Mouse (Mus musculus): Measurements from ENCODE around the gene Pcsk5. TPM values are rescaled to one million over a fixed set of nuclear protein-coding genes. Genes with fewer than 3 reads are reported as not detected.

Gene Pcsk5
- polyA plus RNA-seq, 1 experiment = 1.7 TPM

DNA sequence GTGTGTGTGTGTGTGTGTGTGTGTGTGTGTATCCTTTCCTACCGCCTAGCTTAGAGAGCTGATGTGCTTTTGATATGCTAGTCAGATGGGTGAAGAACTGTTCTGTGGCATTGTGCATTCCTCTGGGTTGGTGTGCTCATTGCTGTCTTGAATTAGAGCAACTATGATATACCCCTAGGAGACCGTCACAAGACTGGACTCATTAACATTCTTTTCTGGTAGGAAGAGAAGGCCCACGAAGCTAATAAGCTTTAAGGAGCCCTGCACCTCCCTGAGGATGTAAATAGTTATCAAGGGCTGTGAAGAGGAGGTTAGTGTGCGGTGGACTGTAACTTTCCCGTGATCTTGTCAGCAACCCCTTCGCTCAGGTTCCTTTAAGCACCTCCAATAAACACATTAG is 333.2 kb downstream of the Pcsk5 start:
- Histone ChIP-seq H3K4me3 (replicated peaks; ENCODE audit: insufficient read depth, low read depth, low read length) (no peak overlapping the region), H3K4me1 (ENCODE audit: control insufficient read depth, insufficient read depth, low read length) (no peaks in the 10 kb centered on the region), H3K27me3 (ENCODE audit: control insufficient read depth, insufficient read depth, low read length) (no peaks in the 10 kb centered on the region), H3K27ac (ENCODE audit: insufficient read depth, low read length) (no peak overlapping the region)
- WGBS = 75% methylated on average over 6 of the region's 6 CpGs
- no peak for DNase-seq
- TF ChIP-seq CTCF (IDR thresholded peaks at IDR 0.05; ENCODE audit: borderline replicate concordance, insufficient read depth, low read depth, low read length) (no peak), POLR2A (IDR thresholded peaks at IDR 0.05; ENCODE audit: borderline replicate concordance, insufficient read depth, low read length) (no peak)

DNA sequence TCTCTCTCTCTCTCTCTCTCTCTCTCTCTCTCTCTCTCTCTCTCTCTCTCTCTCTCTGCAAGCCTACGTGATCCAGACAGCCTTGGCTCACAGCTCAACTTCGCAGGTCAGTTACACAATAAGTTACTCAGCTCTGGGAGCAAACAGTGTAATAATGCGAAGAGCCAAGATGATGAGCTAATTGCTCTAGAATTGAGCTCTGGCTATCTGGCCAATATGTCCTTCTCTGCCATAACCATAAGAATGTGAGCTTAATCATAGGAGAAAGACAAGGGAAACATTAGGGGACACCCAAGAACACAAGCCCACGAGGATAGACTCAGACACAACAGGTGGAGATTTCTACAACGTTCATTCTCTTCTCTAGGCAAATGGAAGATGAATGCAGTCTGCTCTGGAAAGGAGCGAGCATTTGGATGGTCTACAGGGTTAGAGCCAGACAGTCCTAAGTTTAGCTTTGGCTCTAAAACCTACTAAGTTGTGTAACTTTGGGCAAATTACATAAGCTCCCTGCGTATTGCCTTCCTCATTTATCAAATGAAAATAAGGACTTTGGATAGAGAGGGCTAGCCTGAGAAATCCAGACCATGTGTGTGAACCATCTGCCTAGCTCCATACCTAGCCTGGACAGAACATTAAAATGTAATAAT is 338.7 kb downstream of the Pcsk5 start:
- Histone ChIP-seq H3K4me3 (replicated peaks; ENCODE audit: insufficient read depth, low read depth, low read length) (no peak overlapping the region), H3K27me3 (ENCODE audit: control insufficient read depth, insufficient read depth, low read length) (no peaks in the 10 kb centered on the region), H3K27ac (ENCODE audit: insufficient read depth, low read length) (no peak overlapping the region), H3K4me1 (ENCODE audit: control insufficient read depth, insufficient read depth, low read length) (no peaks in the 10 kb centered on the region)
- DNase-seq = no peak
- WGBS = 79% methylated on average over 7 of the region's 7 CpGs
- TF ChIP-seq POLR2A (IDR thresholded peaks at IDR 0.05; ENCODE audit: borderline replicate concordance, insufficient read depth, low read length) = no peak
- TF ChIP-seq CTCF (IDR thresholded peaks at IDR 0.05; ENCODE audit: borderline replicate concordance, insufficient read depth, low read depth, low read length) = no peak

- no peak for DNase-seq
- H3K27me3 ChIP-seq (ENCODE audit: control insufficient read depth, insufficient read depth, low read length) = no peaks in the 10 kb centered on the region
- TF ChIP-seq POLR2A (IDR thresholded peaks at IDR 0.05; ENCODE audit: borderline replicate concordance, insufficient read depth, low read length) (no peak), CTCF (IDR thresholded peaks at IDR 0.05; ENCODE audit: borderline replicate concordance, insufficient read depth, low read depth, low read length) (no peak)
- no peak overlapping the region for H3K4me3 ChIP-seq (replicated peaks; ENCODE audit: insufficient read depth, low read depth, low read length)
- H3K4me1 ChIP-seq (ENCODE audit: control insufficient read depth, insufficient read depth, low read length) = no peaks in the 10 kb centered on the region
- WGBS = 49% methylated on average over 1 of the region's 1 CpGs
- H3K27ac ChIP-seq (ENCODE audit: insufficient read depth, low read length) = no peak overlapping the region
These were observed 341.3 kb downstream of the Pcsk5 start for GRCm38 (mm10) chr19:17496131-17496530.

DNA sequence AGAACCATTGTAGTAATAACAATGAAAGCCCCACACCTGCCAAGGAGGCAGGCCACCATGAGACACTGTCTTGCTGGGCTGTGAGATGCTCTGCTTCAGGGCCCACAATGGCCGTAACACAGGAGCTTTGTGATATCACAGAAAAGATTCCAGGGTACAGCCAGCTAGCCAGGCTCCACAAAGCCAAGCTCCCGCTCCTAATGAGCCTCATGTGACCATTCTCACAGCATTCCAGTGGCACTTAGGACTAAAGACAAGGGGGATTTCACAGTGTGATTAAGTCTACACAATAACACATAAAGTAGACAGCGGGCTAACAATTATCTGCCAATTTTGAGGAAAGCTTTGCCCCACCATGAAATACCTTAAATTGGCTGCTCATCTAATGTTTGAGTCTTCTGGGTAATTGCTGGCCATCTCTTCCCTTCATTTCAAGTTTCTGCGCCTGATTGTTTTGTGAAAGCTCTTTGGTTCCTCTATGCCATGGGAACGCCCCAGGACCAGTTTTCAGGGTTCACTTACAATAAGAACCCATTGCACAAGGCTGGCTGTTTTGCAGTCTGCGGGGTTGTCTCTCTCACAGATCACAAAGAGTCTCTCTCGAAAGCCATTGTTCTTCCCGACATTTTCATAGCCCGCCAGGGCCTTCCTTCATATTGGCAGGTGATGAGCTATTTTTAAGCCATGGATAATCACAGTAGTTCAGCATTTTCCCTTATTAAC is 345.4 kb downstream of the Pcsk5 start:
- Histone ChIP-seq H3K27me3 (ENCODE audit: control insufficient read depth, insufficient read depth, low read length) (no peaks in the 10 kb centered on the region), H3K4me1 (ENCODE audit: control insufficient read depth, insufficient read depth, low read length) (no peaks in the 10 kb centered on the region), H3K4me3 (replicated peaks; ENCODE audit: insufficient read depth, low read depth, low read length) (no peak overlapping the region), H3K27ac (ENCODE audit: insufficient read depth, low read length) (no peak overlapping the region)
- WGBS = 56% methylated on average over 9 of the region's 9 CpGs
- DNase-seq = no peak
- no peak for TF ChIP-seq POLR2A (IDR thresholded peaks at IDR 0.05; ENCODE audit: borderline replicate concordance, insufficient read depth, low read length)
- no peak for TF ChIP-seq CTCF (IDR thresholded peaks at IDR 0.05; ENCODE audit: borderline replicate concordance, insufficient read depth, low read depth, low read length)

DNA sequence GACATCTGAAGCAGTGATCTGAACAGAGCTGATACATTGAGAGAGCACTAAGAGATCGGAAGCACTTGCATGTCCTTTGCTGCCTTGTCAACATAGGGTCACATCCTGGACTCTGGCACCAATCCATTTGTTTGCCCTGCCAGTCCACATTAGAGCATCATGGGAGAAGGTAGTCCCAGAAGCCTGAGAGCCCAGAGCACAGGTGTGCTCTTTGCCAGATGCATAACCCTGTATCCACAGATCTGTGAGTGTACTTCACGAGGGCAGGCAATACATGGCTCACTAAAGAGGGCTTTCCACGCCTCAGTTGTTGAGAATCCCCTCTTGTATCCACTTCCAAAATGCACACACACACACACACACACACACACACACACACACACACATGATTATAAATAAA is 346.1 kb downstream of the Pcsk5 start:
- TF ChIP-seq POLR2A (IDR thresholded peaks at IDR 0.05; ENCODE audit: borderline replicate concordance, insufficient read depth, low read length) (no peak), CTCF (IDR thresholded peaks at IDR 0.05; ENCODE audit: borderline replicate concordance, insufficient read depth, low read depth, low read length) (no peak)
- no peak for DNase-seq
- H3K27me3 ChIP-seq (ENCODE audit: control insufficient read depth, insufficient read depth, low read length) = no peaks in the 10 kb centered on the region
- no peak overlapping the region for H3K27ac ChIP-seq (ENCODE audit: insufficient read depth, low read length)
- 75% methylated on average over 3 of the region's 3 CpGs for WGBS
- no peak overlapping the region for H3K4me3 ChIP-seq (replicated peaks; ENCODE audit: insufficient read depth, low read depth, low read length)
- H3K4me1 ChIP-seq (ENCODE audit: control insufficient read depth, insufficient read depth, low read length) = no peaks in the 10 kb centered on the region

DNA sequence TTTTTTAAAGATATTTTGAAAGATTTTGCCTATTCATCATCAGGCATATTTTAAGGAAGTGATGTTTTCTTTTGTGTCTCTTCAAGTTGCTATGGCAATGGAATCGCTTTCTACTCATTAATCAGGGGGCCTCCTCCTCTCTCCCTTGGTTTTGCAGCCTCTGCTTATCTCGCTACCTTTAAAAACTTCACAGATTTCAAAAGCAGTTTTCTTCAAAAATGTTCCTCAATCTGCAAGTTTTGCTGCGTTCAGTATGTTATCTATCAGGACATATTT is 347.6 kb downstream of the Pcsk5 start:
- WGBS = 78% methylated on average over 3 of the region's 3 CpGs
- no peak for TF ChIP-seq CTCF (IDR thresholded peaks at IDR 0.05; ENCODE audit: borderline replicate concordance, insufficient read depth, low read depth, low read length)
- TF ChIP-seq POLR2A (IDR thresholded peaks at IDR 0.05; ENCODE audit: borderline replicate concordance, insufficient read depth, low read length) = no peak
- Histone ChIP-seq H3K27ac (ENCODE audit: insufficient read depth, low read length) (no peak overlapping the region), H3K4me1 (ENCODE audit: control insufficient read depth, insufficient read depth, low read length) (no peaks in the 10 kb centered on the region), H3K4me3 (replicated peaks; ENCODE audit: insufficient read depth, low read depth, low read length) (no peak overlapping the region), H3K27me3 (ENCODE audit: control insufficient read depth, insufficient read depth, low read length) (no peaks in the 10 kb centered on the region)
- no peak for DNase-seq

DNA sequence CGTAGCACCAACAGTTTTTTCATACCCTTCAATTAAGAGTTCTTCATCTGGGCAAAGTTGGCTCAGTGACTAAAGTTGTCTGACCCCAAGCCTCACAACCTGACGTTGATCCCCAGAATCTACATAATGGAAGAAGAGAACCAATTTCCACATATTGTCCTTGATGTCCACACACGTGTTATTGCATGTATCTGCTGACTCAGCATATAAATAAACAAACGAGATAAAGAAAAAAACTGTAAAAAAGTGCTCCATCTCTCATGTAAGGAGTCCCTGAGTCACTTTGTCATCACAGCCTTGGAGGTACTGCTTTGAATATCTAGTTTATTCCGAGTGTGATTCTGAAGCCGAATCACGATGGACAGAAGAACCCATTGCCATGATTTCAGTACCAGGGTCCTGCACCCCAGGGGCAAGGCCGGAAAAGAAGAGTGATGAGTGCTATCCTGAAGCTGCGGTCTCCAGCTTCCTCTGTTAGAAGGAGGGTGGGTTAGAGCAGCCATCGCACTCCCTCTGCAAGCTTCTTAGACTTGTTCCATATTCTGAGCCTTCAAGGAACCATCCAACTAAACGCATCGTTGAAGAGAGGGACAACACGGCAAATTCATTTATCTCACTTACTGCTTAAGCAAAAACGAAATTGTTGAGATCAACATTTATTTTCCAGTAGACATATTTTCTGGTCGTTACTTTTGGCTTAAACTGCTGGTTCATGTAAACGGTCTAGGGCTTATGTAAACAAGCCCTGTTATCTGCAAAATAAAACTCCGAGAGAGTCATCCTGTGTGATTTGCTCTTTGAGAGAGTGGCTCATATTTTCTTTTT is 348.2 kb downstream of the Pcsk5 start:
- WGBS = 87% methylated on average over 17 of the region's 17 CpGs
- H3K4me1 ChIP-seq (ENCODE audit: control insufficient read depth, insufficient read depth, low read length) = no peaks in the 10 kb centered on the region
- TF ChIP-seq CTCF (IDR thresholded peaks at IDR 0.05; ENCODE audit: borderline replicate concordance, insufficient read depth, low read depth, low read length) = no peak
- no peak for TF ChIP-seq POLR2A (IDR thresholded peaks at IDR 0.05; ENCODE audit: borderline replicate concordance, insufficient read depth, low read length)

More for the DNA sequence above, 348.2 kb downstream of the Pcsk5 start:
- Histone ChIP-seq H3K27ac (ENCODE audit: insufficient read depth, low read length) (no peak overlapping the region), H3K27me3 (ENCODE audit: control insufficient read depth, insufficient read depth, low read length) (no peaks in the 10 kb centered on the region), H3K4me3 (replicated peaks; ENCODE audit: insufficient read depth, low read depth, low read length) (no peak overlapping the region)
- DNase-seq = no peak
